Mouse (Mus musculus): ENCODE results near the gene Bud31. TPM values are rescaled to one million over a fixed set of nuclear protein-coding genes. Genes with fewer than 3 reads are reported as not detected.
"Not testable (repeated sequence)": the region's sequence is repeated elsewhere in the genome, so short reads cannot be mapped to it uniquely, and the experiment has no call there.

The Bud31 gene
- polyA plus RNA-seq, 1 experiment from 2014 or later = 203 TPM

DNA sequence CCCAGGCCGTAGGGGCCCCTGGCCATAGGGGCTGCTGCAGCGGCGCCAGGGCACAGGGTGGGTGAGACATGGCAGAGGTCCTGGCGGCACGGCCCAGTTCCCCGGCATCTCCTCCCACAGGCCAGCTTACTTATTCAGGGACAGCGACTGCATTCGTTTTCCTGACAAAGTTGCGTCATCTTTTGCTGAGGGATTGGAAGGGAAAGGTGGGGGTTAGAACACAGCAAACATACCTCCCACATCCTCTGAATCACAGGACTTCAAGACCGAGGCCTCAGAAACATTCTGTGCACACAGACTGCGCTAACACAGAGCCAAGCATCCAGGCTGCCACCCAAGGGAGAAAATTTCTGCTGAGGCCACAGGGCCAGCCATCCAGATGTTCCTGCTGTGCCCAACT lies 10.0 kb upstream of the Bud31 start:
- H3K9me3 ChIP-seq = no peaks in the 10 kb centered on the region
- H3K36me3 ChIP-seq = peaks cover 80% of the 10 kb centered on the region
- no peak overlapping the region for H3K4me3 ChIP-seq
- H3K27ac ChIP-seq (replicated peaks) = no peak overlapping the region
- no peak overlapping the region for H3K9ac ChIP-seq (replicated peaks)
- no peaks in the 10 kb centered on the region for H3K27me3 ChIP-seq
- 92% methylated on average over 11 of the region's 11 CpGs for WGBS
- no peak for ATAC-seq (replicated peaks)
- H3K4me2 ChIP-seq (replicated peaks) = no peak overlapping the region
- no peaks in the 10 kb centered on the region for H3K4me1 ChIP-seq

DNA sequence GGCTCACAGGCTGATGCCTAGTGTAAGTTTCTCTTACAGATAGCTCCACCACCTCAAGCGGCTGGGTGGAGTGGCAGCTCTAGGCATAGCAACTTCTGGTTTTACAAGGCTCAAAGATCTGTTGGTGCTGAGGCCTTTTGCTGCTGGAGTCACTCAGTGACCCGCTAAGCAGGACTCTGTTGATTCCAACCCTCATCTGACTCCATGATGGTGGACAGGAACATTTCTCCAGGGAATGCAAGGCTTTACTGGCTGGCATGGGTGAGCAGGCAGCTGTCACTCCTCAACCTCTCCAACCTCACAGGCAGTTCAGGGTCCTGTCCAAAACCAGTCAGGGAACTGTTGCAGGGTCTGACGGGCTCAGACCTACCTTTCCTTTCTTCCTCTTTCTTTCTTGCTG lies 9.2 kb upstream of the Bud31 start:
- Histone ChIP-seq H3K4me1 (no peaks in the 10 kb centered on the region), H3K9ac (replicated peaks) (no peak overlapping the region), H3K4me2 (replicated peaks) (no peak overlapping the region), H3K27ac (replicated peaks) (no peak overlapping the region), H3K4me3 (no peak overlapping the region), H3K27me3 (no peaks in the 10 kb centered on the region), H3K36me3 (peaks cover 79% of the 10 kb centered on the region), H3K9me3 (no peaks in the 10 kb centered on the region)
- WGBS = 93% methylated on average over 3 of the region's 3 CpGs
- ATAC-seq (replicated peaks) = no peak

DNA sequence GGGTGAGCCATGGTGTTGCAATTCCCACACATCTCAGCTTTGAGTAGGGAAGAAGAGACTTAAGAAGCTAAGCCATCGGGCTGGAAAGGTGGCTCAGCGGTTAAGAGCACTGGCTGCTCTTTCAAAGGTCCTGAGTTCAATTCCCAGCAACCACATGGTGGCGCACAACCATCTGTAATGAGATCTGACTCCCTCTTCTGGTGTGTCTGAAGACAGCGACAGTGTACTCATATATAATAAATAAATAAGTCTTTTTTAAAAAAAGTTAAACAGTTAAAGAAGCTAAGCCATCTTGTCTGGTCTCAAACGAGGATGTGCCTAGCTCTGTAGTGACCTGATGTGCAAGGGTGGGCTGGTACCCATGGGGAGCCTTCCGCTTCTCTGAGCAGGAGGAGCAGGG lies 6.9 kb upstream of the Bud31 start:
- H3K36me3 ChIP-seq = peaks cover 77% of the 10 kb centered on the region
- not testable (repeated sequence) for ATAC-seq (replicated peaks)

DNA sequence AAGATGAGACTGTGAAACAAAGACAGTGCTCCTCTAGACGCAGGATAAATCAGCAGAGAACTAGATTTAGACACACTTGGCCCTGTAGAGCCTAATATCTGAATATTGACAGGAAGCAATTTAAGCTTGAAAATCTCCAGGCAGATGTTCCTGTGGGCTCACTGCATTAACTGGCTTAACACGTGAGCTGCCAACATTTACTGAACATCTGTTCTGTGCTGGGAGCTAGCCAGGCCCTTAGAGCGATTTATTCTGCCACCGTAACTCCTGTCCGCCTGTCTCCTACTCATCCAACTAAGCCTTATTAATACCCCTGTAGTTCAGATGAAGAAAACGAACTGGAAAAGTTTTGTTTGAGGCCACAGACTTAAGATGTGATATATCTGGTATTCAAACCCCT lies 1.3 kb upstream of the Bud31 start:
- Histone ChIP-seq H3K4me2 (replicated peaks) (peak overlapping the region; percentile 75), H3K27me3 (no peaks in the 10 kb centered on the region), H3K4me3 (peak overlapping the region; percentile 81), H3K9me3 (no peaks in the 10 kb centered on the region), H3K9ac (replicated peaks) (peak overlapping the region; percentile 76), H3K36me3 (peaks cover 47% of the 10 kb centered on the region), H3K4me1 (peaks cover 28% of the 10 kb centered on the region), H3K27ac (replicated peaks) (no peak overlapping the region)
- ATAC-seq (replicated peaks) = no peak
- 10% methylated on average over 6 of the region's 6 CpGs for WGBS

More for the DNA sequence above, 6.9 kb upstream of the Bud31 start:
- not testable (repeated sequence) for H3K4me1 ChIP-seq; H3K9me3 ChIP-seq; H3K4me3 ChIP-seq; H3K27ac ChIP-seq (replicated peaks); H3K9ac ChIP-seq (replicated peaks); H3K27me3 ChIP-seq; H3K4me2 ChIP-seq (replicated peaks)
- 88% methylated on average over 6 of the region's 6 CpGs for WGBS

DNA sequence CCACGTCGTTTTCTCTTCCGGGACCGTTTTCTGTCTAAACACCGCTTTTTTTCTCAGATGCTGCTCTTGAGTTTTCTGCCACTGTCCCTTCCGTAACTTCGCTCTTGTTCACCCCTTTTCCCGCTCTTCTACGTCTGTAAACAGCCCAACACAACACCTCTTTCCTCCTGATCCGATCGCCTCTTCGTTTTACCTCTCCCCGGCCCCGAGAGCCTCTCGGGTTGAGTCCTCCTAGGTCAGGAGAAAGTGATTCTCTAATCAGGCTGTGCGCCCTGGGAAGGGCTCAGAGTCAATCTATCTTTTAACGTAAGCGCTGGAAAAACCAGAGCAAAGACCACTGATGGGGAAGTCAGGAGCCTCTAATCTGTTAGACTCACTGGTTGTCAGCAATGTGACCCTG lies 449 bp downstream of the Bud31 start:
- ATAC-seq (replicated peaks) = no peak
- Histone ChIP-seq H3K36me3 (peaks cover 48% of the 10 kb centered on the region), H3K4me1 (peaks cover 28% of the 10 kb centered on the region), H3K4me3 (peak overlapping the region; percentile 81), H3K27me3 (no peaks in the 10 kb centered on the region), H3K27ac (replicated peaks) (peak overlapping the region; percentile 94), H3K9me3 (no peaks in the 10 kb centered on the region), H3K4me2 (replicated peaks) (peak overlapping the region; percentile 75), H3K9ac (replicated peaks) (peak overlapping the region; percentile 76)
- under 1% methylated on average over 18 of the region's 18 CpGs for WGBS

DNA sequence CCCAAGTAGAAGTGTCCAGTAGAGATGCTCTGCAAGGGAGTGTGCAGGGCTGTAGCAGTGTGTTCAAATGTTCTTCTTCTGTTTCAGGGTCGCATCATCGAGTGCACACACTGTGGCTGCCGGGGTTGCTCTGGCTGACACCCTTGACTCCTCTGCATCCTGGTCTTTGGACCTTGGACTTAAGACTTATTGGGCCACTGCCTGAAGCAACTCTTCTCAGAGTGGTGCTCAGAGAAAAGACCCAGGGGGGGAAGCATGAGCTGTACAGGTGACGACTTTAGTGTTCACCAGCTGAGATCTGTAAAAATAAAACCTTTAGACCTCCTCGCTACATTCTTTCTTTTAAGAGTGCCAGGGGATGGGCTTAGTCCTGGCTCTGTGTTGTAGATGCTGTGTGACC lies 7.6 kb downstream of the Bud31 start:
- ATAC-seq (replicated peaks) = no peak
- no peaks in the 10 kb centered on the region for H3K27me3 ChIP-seq
- 92% methylated on average over 5 of the region's 5 CpGs for WGBS
- no peaks in the 10 kb centered on the region for H3K4me1 ChIP-seq
- no peak overlapping the region for H3K4me2 ChIP-seq (replicated peaks)
- H3K4me3 ChIP-seq = no peak overlapping the region
- no peaks in the 10 kb centered on the region for H3K9me3 ChIP-seq
- no peak overlapping the region for H3K9ac ChIP-seq (replicated peaks)
- no peak overlapping the region for H3K27ac ChIP-seq (replicated peaks)
- peaks cover 97% of the 10 kb centered on the region for H3K36me3 ChIP-seq

DNA sequence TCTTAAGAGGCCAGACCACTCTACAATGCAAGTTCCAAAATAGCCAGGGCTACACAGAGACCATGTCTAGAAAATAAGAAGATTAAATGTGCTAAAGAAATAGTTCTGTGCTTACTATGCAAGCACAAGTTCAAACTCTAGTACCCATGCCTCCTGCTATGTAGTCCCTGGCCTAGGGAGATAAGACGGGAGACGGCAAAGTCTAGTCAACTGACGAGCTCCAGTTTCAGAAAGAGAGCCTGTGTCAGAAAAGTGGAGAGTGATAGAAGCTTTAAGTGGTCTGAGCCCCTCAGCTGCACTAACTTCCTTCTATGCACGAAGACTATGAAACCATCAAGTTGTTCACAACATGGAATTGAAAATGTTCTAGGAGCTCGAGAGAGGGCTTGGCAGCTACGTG lies 9.1 kb downstream of the Bud31 start:
- Histone ChIP-seq H3K4me2 (replicated peaks) (no peak overlapping the region), H3K36me3 (peaks cover 97% of the 10 kb centered on the region), H3K4me3 (no peak overlapping the region), H3K27me3 (no peaks in the 10 kb centered on the region), H3K4me1 (no peaks in the 10 kb centered on the region), H3K9me3 (no peaks in the 10 kb centered on the region), H3K9ac (replicated peaks) (no peak overlapping the region), H3K27ac (replicated peaks) (no peak overlapping the region)
- ATAC-seq (replicated peaks) = no peak
- 91% methylated on average over 6 of the region's 6 CpGs for WGBS

DNA sequence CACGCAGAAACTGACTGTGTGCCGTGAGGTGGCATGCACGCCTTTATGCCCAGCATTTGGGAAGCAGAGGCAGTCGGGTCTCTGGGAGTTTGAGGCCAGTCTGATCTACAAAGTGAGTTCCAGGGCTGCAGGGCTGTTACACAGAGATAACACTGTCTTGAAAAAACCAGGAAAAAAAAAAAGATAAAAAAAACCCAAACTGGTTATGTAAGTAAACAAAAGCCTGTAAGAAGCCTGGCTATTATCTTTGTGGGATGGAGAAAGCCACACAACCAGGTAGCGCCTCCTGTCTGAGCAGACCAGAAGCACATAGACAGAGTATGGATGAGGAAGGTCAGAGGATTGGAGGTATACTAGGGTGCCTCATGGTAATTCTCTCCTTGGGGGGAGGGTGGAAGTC lies 12.5 kb downstream of the Bud31 start:
- Histone ChIP-seq H3K4me3 (no peak overlapping the region), H3K36me3 (peaks cover 89% of the 10 kb centered on the region), H3K27ac (replicated peaks) (no peak overlapping the region), H3K9ac (replicated peaks) (no peak overlapping the region), H3K9me3 (no peaks in the 10 kb centered on the region), H3K4me1 (no peaks in the 10 kb centered on the region), H3K27me3 (no peaks in the 10 kb centered on the region), H3K4me2 (replicated peaks) (no peak overlapping the region)
- WGBS = 94% methylated on average over 5 of the region's 5 CpGs
- no peak for ATAC-seq (replicated peaks)

DNA sequence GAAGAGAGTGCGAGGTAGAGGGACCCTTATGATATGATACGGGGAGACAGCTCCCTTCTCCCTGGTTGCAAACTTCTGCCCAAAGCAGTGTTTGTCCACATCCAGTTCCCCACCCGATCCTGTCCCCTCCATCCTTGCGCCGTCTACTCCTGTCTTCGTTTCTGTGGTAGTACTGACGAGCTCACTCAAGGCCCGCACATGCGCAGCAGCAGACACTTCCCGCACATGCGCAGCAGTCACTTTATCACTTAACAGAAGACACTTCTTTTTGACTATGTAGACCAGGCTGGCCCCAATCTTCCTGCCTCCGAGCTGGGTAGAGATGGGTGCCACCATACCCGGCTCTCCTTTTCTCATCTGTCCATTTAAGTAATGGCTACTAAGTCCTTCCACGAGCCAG lies 21.2 kb downstream of the Bud31 start:
- no peak overlapping the region for H3K27ac ChIP-seq (replicated peaks)
- H3K4me3 ChIP-seq = no peak overlapping the region
- no peak for ATAC-seq (replicated peaks)
- no peak overlapping the region for H3K4me2 ChIP-seq (replicated peaks)
- no peak overlapping the region for H3K9ac ChIP-seq (replicated peaks)
- WGBS = 95% methylated on average over 14 of the region's 14 CpGs
- H3K27me3 ChIP-seq = no peaks in the 10 kb centered on the region
- H3K4me1 ChIP-seq = peaks cover 12% of the 10 kb centered on the region
- peaks cover 50% of the 10 kb centered on the region for H3K36me3 ChIP-seq
- H3K9me3 ChIP-seq = no peaks in the 10 kb centered on the region

DNA sequence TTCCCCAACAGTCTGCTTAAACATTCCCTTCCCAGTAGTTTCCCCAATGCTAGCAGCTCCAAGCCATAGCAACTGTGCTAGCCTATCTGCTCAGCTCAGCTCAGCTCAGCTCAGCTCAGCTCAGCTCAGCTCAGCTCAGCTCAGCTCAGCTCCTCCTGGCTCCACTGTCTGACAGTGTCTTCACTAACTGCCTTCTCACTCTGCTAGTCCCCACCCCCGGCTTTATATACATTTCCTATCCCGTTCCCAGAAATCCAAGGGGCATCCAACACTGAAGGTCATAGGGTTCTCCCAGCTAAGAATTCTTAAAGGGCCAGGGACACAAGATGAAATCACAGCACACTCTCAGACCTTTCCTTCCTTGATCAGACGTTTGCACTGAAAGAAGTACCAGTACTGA lies 24.5 kb downstream of the Bud31 start:
- H3K36me3 ChIP-seq = peaks cover 24% of the 10 kb centered on the region
- H3K27ac ChIP-seq (replicated peaks) = no peak overlapping the region
- no peak overlapping the region for H3K9ac ChIP-seq (replicated peaks)
- H3K9me3 ChIP-seq = no peaks in the 10 kb centered on the region
- H3K4me3 ChIP-seq = no peak overlapping the region
- ATAC-seq (replicated peaks) = no peak
- H3K27me3 ChIP-seq = no peaks in the 10 kb centered on the region
- H3K4me1 ChIP-seq = peaks cover 28% of the 10 kb centered on the region
- WGBS = 81% methylated on average over 3 of the region's 3 CpGs
- H3K4me2 ChIP-seq (replicated peaks) = no peak overlapping the region

DNA sequence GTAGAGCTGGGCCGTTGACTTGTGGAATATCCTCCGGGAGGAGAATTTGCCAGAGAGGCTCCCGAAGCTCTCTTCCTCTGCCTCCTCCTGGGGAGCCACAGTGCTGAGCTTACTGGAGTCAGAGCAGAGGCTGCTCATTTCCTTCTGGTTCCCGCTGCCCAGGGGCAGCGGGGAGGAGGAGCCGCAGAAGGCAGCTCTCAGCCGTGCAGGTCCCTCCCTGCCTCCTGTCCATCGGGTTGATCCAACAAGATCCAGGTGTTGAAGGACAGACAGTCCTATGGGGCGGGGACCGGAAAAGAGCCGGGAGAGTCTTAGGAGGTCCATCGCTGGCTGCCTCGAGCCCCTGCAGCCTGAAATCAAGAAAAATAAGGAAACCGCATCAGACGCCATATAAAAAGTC lies 25.0 kb downstream of the Bud31 start:
- no peak overlapping the region for H3K4me2 ChIP-seq (replicated peaks)
- no peaks in the 10 kb centered on the region for H3K9me3 ChIP-seq
- WGBS = 91% methylated on average over 15 of the region's 15 CpGs
- no peak for ATAC-seq (replicated peaks)
- peaks cover 21% of the 10 kb centered on the region; the same call in 1 of the 2 replicates for H3K36me3 ChIP-seq
- peaks cover 28% of the 10 kb centered on the region for H3K4me1 ChIP-seq
- no peak overlapping the region for H3K9ac ChIP-seq (replicated peaks)
- H3K27me3 ChIP-seq = no peaks in the 10 kb centered on the region
- no peak overlapping the region for H3K4me3 ChIP-seq
- H3K27ac ChIP-seq (replicated peaks) = no peak overlapping the region

DNA sequence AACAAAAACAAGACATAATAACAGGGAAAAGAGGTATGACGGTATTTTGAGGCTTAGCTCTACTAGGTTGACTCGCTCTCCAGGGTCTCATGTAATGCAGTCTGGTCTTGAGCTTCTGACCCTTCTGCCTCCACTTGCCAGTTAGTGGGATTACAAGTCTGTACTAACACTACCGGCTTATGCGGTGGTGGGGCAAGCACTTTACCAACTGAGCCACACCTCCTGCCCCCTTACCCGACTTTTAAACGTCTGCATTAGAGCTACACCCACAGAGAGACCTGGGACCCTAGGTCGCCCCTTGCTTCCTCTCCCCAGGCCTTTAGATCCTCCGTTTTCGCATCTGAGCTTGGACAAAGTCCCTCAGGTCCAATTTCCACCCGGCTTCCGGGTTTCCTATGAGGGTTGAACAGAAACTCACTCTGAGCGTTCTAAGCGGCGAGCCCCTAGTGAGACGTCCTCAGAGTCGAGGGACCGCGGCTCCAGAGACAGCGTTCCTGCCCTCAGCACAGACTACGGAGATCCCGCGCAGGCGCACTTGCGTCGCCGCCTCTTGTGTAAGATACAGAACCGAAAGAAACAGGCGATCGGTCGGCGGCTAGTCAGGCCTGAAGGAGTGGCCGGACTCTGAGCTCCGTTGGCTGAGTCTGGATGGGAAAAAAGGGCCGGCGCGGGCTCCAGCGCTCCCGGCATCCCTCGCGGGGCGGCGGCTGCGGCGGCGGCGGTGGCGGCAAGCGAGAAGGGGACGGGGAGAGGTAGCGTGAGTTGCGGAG lies 26.6 kb downstream of the Bud31 start, which contains the start of the genes Ptcd1 and Cpsf4:
TSS of gene Ptcd1 (minus strand) at position 573 of the 770 bp plus-strand sequence.
TSS of gene Cpsf4 (plus strand) at position 678 of the 770 bp plus-strand sequence.
- ATAC-seq (replicated peaks) = peak; percentile 96
- Histone ChIP-seq H3K27ac (replicated peaks) (peak within 1 kb of the TSS; percentile 84), H3K4me1 (peaks cover 28% of the 10 kb centered on the region), H3K9me3 (no peaks in the 10 kb centered on the region), H3K4me3 (peak within 1 kb of the TSS; percentile 89), H3K9ac (replicated peaks) (peak within 1 kb of the TSS; percentile 94), H3K27me3 (no peaks in the 10 kb centered on the region), H3K36me3 (peaks cover 27% of the 10 kb centered on the region), H3K4me2 (replicated peaks) (peak within 1 kb of the TSS; percentile 63)
- under 1% methylated on average over 51 of the region's 51 CpGs for WGBS

DNA sequence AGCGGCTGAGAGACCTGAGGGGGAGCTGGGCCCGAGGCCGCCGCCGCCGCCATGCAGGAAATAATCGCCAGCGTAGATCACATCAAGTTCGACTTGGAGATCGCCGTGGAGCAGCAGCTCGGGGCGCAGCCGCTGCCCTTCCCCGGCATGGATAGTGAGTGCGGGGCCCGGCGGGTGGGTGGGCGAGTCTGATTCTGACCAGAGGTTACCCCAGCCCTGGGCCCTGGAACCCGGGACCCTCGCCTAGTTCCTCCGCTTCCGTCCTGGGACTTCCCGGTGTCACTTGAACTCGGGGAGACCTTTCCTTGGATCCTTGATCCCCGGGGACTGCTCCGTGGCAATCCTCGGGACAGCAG lies 27.1 kb downstream of the Bud31 start:
- Histone ChIP-seq H3K9me3 (no peaks in the 10 kb centered on the region), H3K4me2 (replicated peaks) (peak overlapping the region; percentile 63), H3K4me1 (peaks cover 28% of the 10 kb centered on the region), H3K27me3 (no peaks in the 10 kb centered on the region), H3K27ac (replicated peaks) (peak overlapping the region; percentile 84), H3K4me3 (peak overlapping the region; percentile 89), H3K9ac (replicated peaks) (peak overlapping the region; percentile 94), H3K36me3 (peaks cover 28% of the 10 kb centered on the region)
- peak; percentile 76 for ATAC-seq (replicated peaks)
- WGBS = under 1% methylated on average over 28 of the region's 28 CpGs

Measured in forebrain, embryonic 15.5 days (tissue).